Mouse (Mus musculus): ENCODE results near the gene Yipf2. TPM values are rescaled to one million over a fixed set of nuclear protein-coding genes. Genes with fewer than 3 reads are reported as not detected.

Gene Yipf2
- polyA plus RNA-seq, 1 experiment from 2014 or later, result 19.4 TPM

DNA sequence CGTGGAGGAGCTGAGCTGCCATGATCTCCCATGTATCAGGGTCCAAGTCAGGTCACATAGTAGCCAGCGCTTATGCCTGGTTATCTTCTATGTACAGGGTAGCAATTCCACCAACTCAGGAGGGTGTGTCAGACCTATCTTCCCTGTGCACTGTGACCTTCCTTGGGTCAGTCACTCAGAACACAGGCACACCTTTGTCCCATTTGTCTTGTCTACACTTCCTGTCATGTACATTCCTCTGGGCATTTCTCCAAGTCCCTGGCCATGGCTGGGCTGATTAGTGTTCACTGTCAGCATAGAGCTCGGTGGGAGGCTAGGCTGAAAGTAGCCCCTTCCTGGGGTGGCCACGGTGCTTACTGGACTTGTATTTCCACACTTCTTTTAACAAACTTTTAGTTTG, 34.3 kb downstream of the Yipf2 start:
- Histone ChIP-seq H3K4me2 (ENCODE audit: low read length) (no peak overlapping the region), H3K4me3 (replicated peaks; ENCODE audit: low read depth, low read length) (no peak overlapping the region), H3K9me3 (ENCODE audit: control insufficient read depth, low read length) (no peaks in the 10 kb centered on the region), H3K36me3 (ENCODE audit: control insufficient read depth, insufficient read depth, low read length) (peaks cover 19% of the 10 kb centered on the region), H3K27me3 (ENCODE audit: control insufficient read depth, insufficient read depth, low read length) (no peaks in the 10 kb centered on the region), H3K27ac (replicated peaks; ENCODE audit: low read depth, low read length) (no peak overlapping the region), H3K9ac (replicated peaks; ENCODE audit: low read length) (no peak overlapping the region), H3K4me1 (ENCODE audit: control insufficient read depth, insufficient read depth, low read length) (no peaks in the 10 kb centered on the region)
- WGBS, result 92% methylated on average over 4 of the region's 4 CpGs
- DNase-seq (no peak), ATAC-seq (ENCODE audit: low FRiP score, low TSS enrichment) (no peak)

DNA sequence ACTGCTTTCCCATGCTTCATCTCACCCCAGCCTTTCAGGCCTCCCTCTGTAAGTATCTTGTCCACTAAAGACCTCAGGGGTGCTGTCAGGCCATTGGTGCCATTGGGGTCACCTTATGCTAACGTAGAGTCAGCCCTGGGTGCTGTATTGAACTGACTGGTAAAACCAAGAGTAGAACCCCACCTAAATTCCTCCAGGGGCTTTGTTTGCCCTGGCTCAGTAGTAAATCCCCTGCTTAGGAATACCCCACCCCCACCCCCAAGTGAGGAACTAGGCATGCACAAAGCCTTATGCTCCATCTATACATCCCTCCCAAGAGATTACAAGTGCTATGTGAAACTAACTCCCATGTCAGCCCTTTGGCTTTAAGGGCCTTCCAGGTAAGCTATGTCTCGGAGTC, 35.1 kb downstream of the Yipf2 start:
- H3K9me3 ChIP-seq (ENCODE audit: control insufficient read depth, low read length), result no peaks in the 10 kb centered on the region
- no peak for ATAC-seq (ENCODE audit: low FRiP score, low TSS enrichment)
- H3K9ac ChIP-seq (replicated peaks; ENCODE audit: low read length), result no peak overlapping the region
- no peaks in the 10 kb centered on the region for H3K27me3 ChIP-seq (ENCODE audit: control insufficient read depth, insufficient read depth, low read length)
- no peak overlapping the region for H3K4me3 ChIP-seq (replicated peaks; ENCODE audit: low read depth, low read length)
- H3K36me3 ChIP-seq (ENCODE audit: control insufficient read depth, insufficient read depth, low read length), result peaks cover 19% of the 10 kb centered on the region
- no peak for DNase-seq
- no peak overlapping the region for H3K4me2 ChIP-seq (ENCODE audit: low read length)
- no peak overlapping the region for H3K27ac ChIP-seq (replicated peaks; ENCODE audit: low read depth, low read length)
- WGBS, result 89% methylated on average over 2 of the region's 2 CpGs
- H3K4me1 ChIP-seq (ENCODE audit: control insufficient read depth, insufficient read depth, low read length), result no peaks in the 10 kb centered on the region

DNA sequence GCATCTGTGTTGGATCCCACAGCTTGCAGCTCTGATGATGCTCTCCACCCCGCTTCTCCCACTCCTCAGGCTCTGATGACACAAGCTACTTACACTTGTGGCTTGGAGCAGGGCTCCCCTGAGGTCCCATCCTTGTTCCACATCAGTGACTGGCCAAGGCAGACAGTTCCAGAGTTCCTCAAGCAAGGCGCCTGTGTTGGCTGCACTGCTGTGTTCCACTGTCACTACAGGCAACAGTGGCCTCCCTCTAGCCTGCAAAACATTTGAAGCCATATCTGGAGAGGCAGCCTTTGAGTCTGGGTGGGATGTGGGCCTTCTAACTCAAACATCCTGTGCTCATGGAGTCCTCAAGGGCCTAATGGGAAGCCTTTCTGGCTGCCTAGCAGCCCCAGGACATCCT, 35.6 kb downstream of the Yipf2 start:
- DNase-seq (no peak), ATAC-seq (ENCODE audit: low FRiP score, low TSS enrichment) (no peak)
- H3K9ac ChIP-seq (replicated peaks; ENCODE audit: low read length), result no peak overlapping the region
- H3K27me3 ChIP-seq (ENCODE audit: control insufficient read depth, insufficient read depth, low read length), result no peaks in the 10 kb centered on the region
- no peak overlapping the region for H3K27ac ChIP-seq (replicated peaks; ENCODE audit: low read depth, low read length)
- H3K4me3 ChIP-seq (replicated peaks; ENCODE audit: low read depth, low read length), result no peak overlapping the region
- WGBS, result 91% methylated on average over 2 of the region's 2 CpGs
- no peak overlapping the region for H3K4me2 ChIP-seq (ENCODE audit: low read length)
- no peaks in the 10 kb centered on the region for H3K9me3 ChIP-seq (ENCODE audit: control insufficient read depth, low read length)
- no peaks in the 10 kb centered on the region for H3K4me1 ChIP-seq (ENCODE audit: control insufficient read depth, insufficient read depth, low read length)
- peaks cover 19% of the 10 kb centered on the region for H3K36me3 ChIP-seq (ENCODE audit: control insufficient read depth, insufficient read depth, low read length)

DNA sequence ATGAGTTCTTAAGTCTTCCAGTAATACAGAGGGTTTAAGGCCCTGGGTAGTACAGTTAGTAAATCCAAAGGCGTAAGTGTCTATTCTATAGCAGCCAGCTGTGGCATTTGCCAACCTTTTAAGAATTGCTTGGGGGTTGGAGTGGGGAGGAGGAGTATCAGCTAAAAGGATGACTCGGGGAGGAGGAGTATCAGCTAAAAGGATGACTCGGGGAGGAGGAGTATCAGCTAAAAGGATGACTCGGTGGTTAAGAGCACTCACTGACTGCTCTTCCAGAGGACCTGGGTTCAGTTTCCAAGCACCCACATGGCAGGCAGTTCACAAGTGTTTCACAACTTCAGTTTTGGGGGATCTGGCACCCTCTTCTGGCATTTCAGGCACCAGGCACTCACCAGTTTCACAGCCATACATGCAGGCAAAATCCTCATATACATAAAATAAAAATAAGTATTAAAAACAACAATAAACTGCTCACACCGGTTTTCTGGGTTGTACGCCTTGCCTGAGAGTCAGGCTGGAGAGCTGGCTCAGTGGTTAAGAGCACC, 37.4 kb downstream of the Yipf2 start:
- ATAC-seq (ENCODE audit: low FRiP score, low TSS enrichment) (no peak), DNase-seq (no peak)

DNA sequence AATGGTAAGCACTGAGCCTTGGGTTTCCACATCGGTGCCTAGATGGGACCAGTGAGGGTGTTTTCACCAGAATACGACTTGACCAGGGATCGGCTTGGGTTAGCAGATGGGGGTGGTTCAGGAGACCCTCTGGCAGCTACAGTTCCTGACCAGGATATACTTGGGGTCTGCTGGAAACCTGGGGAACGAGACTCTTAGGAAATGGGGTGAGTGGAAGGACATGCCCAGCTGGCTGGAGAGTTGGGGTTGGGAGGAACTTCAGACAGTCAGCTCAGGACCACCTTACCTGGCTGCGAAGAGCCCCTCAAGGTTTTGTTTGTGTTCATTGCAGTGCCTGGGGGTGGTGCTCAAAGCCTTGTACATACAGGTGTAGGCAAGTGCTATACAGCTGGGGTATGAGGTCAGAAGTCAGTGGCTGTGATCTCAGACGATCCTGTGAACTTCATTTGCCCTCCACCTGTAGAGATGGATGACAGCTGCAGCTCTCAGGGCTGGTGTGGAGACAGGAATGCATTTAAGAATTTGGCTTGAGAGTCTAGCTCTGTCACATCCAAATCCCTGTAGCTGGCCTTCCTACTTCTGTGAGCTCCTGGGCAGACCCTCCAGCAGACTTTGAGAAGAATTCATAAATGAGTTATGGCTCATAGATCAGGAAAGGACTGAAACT, 38.9 kb downstream of the Yipf2 start:
- no peak for DNase-seq
- Histone ChIP-seq H3K27me3 (ENCODE audit: control insufficient read depth, insufficient read depth, low read length) (no peaks in the 10 kb centered on the region), H3K9me3 (ENCODE audit: control insufficient read depth, low read length) (no peaks in the 10 kb centered on the region), H3K4me2 (ENCODE audit: low read length) (no peak overlapping the region), H3K4me1 (ENCODE audit: control insufficient read depth, insufficient read depth, low read length) (0 out of 2 replicates have a peak, but pooled peaks cover 3% of the 10 kb centered on the region), H3K4me3 (replicated peaks; ENCODE audit: low read depth, low read length) (no peak overlapping the region), H3K27ac (replicated peaks; ENCODE audit: low read depth, low read length) (no peak overlapping the region), H3K9ac (replicated peaks; ENCODE audit: low read length) (no peak overlapping the region), H3K36me3 (ENCODE audit: control insufficient read depth, insufficient read depth, low read length) (peaks cover 25% of the 10 kb centered on the region)
- no peak for ATAC-seq (ENCODE audit: low FRiP score, low TSS enrichment)
- WGBS, result 94% methylated on average over 6 of the region's 6 CpGs

More for the DNA sequence above, 37.4 kb downstream of the Yipf2 start:
- Histone ChIP-seq H3K36me3 (ENCODE audit: control insufficient read depth, insufficient read depth, low read length) (peaks cover 23% of the 10 kb centered on the region), H3K9me3 (ENCODE audit: control insufficient read depth, low read length) (no peaks in the 10 kb centered on the region), H3K9ac (replicated peaks; ENCODE audit: low read length) (no peak overlapping the region), H3K4me3 (replicated peaks; ENCODE audit: low read depth, low read length) (no peak overlapping the region), H3K4me1 (ENCODE audit: control insufficient read depth, insufficient read depth, low read length) (no peaks in the 10 kb centered on the region), H3K27ac (replicated peaks; ENCODE audit: low read depth, low read length) (no peak overlapping the region), H3K4me2 (ENCODE audit: low read length) (no peak overlapping the region), H3K27me3 (ENCODE audit: control insufficient read depth, insufficient read depth, low read length) (no peaks in the 10 kb centered on the region)
- 88% methylated on average over 6 of the region's 6 CpGs for WGBS

DNA sequence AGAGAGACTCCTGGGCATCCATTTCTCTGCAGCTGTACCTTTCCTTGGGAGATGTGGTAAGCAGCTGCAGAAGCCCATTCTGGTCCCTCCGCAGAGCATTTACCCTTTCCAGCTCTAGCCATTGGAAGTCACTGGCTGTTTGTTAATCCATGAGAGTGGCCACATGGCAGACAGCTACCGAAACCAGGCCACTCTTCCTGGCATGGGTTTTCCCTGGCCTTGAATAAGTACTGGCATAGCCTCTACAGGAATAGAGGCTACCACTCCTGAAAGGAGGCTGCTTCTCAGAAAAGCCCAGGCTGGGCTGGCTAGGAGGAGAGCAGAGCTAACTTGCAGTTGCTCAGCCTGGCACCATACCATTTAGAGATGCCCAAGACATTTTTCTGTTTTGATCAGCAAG, 41.6 kb downstream of the Yipf2 start:
- no peaks in the 10 kb centered on the region for H3K27me3 ChIP-seq (ENCODE audit: control insufficient read depth, insufficient read depth, low read length)
- peaks cover 16% of the 10 kb centered on the region for H3K36me3 ChIP-seq (ENCODE audit: control insufficient read depth, insufficient read depth, low read length)
- no peaks in the 10 kb centered on the region for H3K9me3 ChIP-seq (ENCODE audit: control insufficient read depth, low read length)
- H3K9ac ChIP-seq (replicated peaks; ENCODE audit: low read length), result no peak overlapping the region
- H3K4me1 ChIP-seq (ENCODE audit: control insufficient read depth, insufficient read depth, low read length), result peaks cover 10% of the 10 kb centered on the region
- 98% methylated on average over 2 of the region's 2 CpGs for WGBS
- H3K4me2 ChIP-seq (ENCODE audit: low read length), result no peak overlapping the region
- no peak overlapping the region for H3K27ac ChIP-seq (replicated peaks; ENCODE audit: low read depth, low read length)
- ATAC-seq (ENCODE audit: low FRiP score, low TSS enrichment) (no peak), DNase-seq (no peak)
- no peak overlapping the region for H3K4me3 ChIP-seq (replicated peaks; ENCODE audit: low read depth, low read length)

DNA sequence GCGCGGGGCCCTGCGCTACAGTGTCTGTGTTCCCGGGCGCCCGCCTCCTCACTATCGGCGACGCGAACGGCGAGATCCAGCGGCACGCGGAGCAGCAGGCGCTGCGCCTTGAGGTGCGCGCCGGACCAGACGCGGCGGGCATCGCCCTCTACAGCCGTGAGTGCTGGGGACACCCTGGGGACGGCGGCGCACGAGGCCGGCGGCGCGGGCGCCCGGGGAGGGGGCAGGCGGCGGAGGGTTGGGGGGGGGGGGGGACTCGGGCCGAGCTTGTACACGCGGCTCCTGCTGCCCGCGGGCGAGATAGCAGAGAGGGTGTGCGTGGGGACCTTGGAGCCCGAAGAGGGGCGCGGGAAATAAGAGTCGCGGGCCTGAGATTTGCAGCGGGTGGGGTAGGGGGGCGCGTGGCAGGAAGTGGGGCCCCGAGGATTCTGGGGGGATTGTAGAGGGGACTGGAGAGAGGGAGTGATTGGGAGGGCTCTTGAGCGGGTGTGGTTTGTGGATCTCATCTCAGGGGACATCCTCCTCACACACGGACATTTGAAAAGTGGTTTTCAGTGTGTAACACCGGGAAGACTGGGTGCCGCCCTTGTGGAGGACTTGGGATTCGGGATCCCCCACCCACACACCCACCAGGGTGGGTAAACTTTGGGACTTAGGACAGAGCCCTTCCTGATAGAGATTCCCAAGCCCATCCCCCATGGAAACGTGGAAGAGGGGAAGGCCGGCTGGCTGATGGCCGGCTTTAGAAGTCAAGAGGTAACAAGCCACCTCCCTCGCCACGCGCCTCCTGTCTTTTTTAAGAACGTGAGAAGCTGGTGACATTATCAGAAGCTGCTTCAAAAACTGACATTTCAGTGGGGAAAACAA, 45.3 kb downstream of the Yipf2 start:
- no peaks in the 10 kb centered on the region for H3K9me3 ChIP-seq (ENCODE audit: control insufficient read depth, low read length)
- H3K27me3 ChIP-seq (ENCODE audit: control insufficient read depth, insufficient read depth, low read length), result no peaks in the 10 kb centered on the region
- under 1% methylated on average over 61 of the region's 66 CpGs for WGBS
- H3K4me2 ChIP-seq (ENCODE audit: low read length), result peak overlapping the region; percentile 67
- peak overlapping the region; percentile 94 for H3K9ac ChIP-seq (replicated peaks; ENCODE audit: low read length)
- H3K4me1 ChIP-seq (ENCODE audit: control insufficient read depth, insufficient read depth, low read length), result peaks cover 18% of the 10 kb centered on the region
- ATAC-seq (ENCODE audit: low FRiP score, low TSS enrichment) (peak; percentile 32), DNase-seq (peak; percentile 80)
- peak overlapping the region; percentile 74 for H3K4me3 ChIP-seq (replicated peaks; ENCODE audit: low read depth, low read length)
- peak overlapping the region; percentile 98 for H3K27ac ChIP-seq (replicated peaks; ENCODE audit: low read depth, low read length)
- H3K36me3 ChIP-seq (ENCODE audit: control insufficient read depth, insufficient read depth, low read length), result peaks cover 13% of the 10 kb centered on the region

DNA sequence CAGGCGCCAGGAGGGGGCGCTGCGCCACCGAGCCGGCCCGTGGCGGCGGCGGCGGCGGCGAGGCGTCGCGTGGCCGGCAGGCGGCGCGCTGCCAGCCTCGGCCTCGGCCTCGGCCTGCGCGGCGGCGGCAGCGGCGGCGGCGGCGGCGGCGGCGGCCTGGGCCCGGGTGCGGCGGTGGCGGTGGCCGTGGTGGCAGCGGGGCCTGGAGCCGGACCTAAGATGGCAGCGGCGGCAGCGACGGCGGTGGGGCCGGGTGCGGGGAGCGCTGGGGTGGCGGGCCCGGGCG, 45.9 kb downstream of the Yipf2 start, which contains the start of gene Carm1:
Gene Carm1, plus strand, starts transcription at position 106 of the 286 bp plus-strand sequence.
- ATAC-seq (ENCODE audit: low FRiP score, low TSS enrichment) (no peak), DNase-seq (no peak)
- under 1% methylated on average over 42 of the region's 52 CpGs for WGBS
- Histone ChIP-seq H3K9ac (replicated peaks; ENCODE audit: low read length) (peak within 1 kb of the TSS; percentile 94), H3K4me1 (ENCODE audit: control insufficient read depth, insufficient read depth, low read length) (peaks cover 18% of the 10 kb centered on the region), H3K27ac (replicated peaks; ENCODE audit: low read depth, low read length) (peak within 1 kb of the TSS; percentile 98), H3K4me3 (replicated peaks; ENCODE audit: low read depth, low read length) (peak within 1 kb of the TSS; percentile 74), H3K4me2 (ENCODE audit: low read length) (peak within 1 kb of the TSS; percentile 67), H3K9me3 (ENCODE audit: control insufficient read depth, low read length) (no peaks in the 10 kb centered on the region), H3K36me3 (ENCODE audit: control insufficient read depth, insufficient read depth, low read length) (peaks cover 13% of the 10 kb centered on the region), H3K27me3 (ENCODE audit: control insufficient read depth, insufficient read depth, low read length) (no peaks in the 10 kb centered on the region)
